Mouse (Mus musculus): ENCODE data around the gene Tspan4.

The Tspan4 gene

GRCm38 (mm10) chr7:141506278-141506677 lies 31.2 kb downstream of the Tspan4 start:
- no peak for DNase-seq (ENCODE audit: low read depth, low spot score)

GRCm38 (mm10) chr7:141508160-141508559 lies 33.1 kb downstream of the Tspan4 start:
- DNase-seq (ENCODE audit: low read depth, low spot score), result no peak

- DNase-seq (ENCODE audit: low read depth, low spot score), result no peak
Observed at GRCm38 (mm10) chr7:141510196-141510595, 35.2 kb downstream of the Tspan4 start.

- DNase-seq (ENCODE audit: low read depth, low spot score), result no peak
Observed at GRCm38 (mm10) chr7:141510681-141511191, 35.7 kb downstream of the Tspan4 start.

- DNase-seq (ENCODE audit: low read depth, low spot score), result no peak
Observed at GRCm38 (mm10) chr7:141517638-141518037, 42.6 kb downstream of the Tspan4 start.

- DNase-seq (ENCODE audit: low read depth, low spot score), result no peak
Observed at GRCm38 (mm10) chr7:141518296-141518695, 43.3 kb downstream of the Tspan4 start.

GRCm38 (mm10) chr7:141518926-141519325 lies 43.9 kb downstream of the Tspan4 start:
- DNase-seq (ENCODE audit: low read depth, low spot score), result no peak

- DNase-seq (ENCODE audit: low read depth, low spot score), result no peak
Observed at GRCm38 (mm10) chr7:141519795-141520194, 44.8 kb downstream of the Tspan4 start.

- DNase-seq (ENCODE audit: low read depth, low spot score), result peak; percentile 20
Observed at GRCm38 (mm10) chr7:141523007-141523406, 48.0 kb downstream of the Tspan4 start.

GRCm38 (mm10) chr7:141524271-141524670 lies 49.2 kb downstream of the Tspan4 start:
- DNase-seq (ENCODE audit: low read depth, low spot score), result no peak

- DNase-seq (ENCODE audit: low read depth, low spot score), result peak; percentile 86
Observed at GRCm38 (mm10) chr7:141524760-141525579, 49.9 kb downstream of the Tspan4 start.

GRCm38 (mm10) chr7:141525580-141525925 lies 50.5 kb downstream of the Tspan4 start:
- no peak for DNase-seq (ENCODE audit: low read depth, low spot score)

- no peak for DNase-seq (ENCODE audit: low read depth, low spot score)
Observed at GRCm38 (mm10) chr7:141535570-141535969, 60.5 kb downstream of the Tspan4 start.

GRCm38 (mm10) chr7:141538852-141539555 lies 64.0 kb downstream of the Tspan4 start:
- DNase-seq (ENCODE audit: low read depth, low spot score), result no peak

GRCm38 (mm10) chr7:141539556-141540311 lies 64.7 kb downstream of the Tspan4 start, which contains the start of gene Chid1:
Chid1 (minus strand) TSS chr7:141539857.
- peak; percentile 99 for DNase-seq (ENCODE audit: low read depth, low spot score)

- DNase-seq (ENCODE audit: low read depth, low spot score), result peak; percentile 36
Observed at GRCm38 (mm10) chr7:141540312-141541081, 65.5 kb downstream of the Tspan4 start.

GRCm38 (mm10) chr7:141541681-141542080 lies 66.6 kb downstream of the Tspan4 start:
- no peak for DNase-seq (ENCODE audit: low read depth, low spot score)

- DNase-seq (ENCODE audit: low read depth, low spot score), result no peak
Observed at GRCm38 (mm10) chr7:141542588-141542987, 67.5 kb downstream of the Tspan4 start.

All from ZHBTc4 (cell line).